Mouse (Mus musculus): Measurements from ENCODE around the gene Elmo1.

DNA sequence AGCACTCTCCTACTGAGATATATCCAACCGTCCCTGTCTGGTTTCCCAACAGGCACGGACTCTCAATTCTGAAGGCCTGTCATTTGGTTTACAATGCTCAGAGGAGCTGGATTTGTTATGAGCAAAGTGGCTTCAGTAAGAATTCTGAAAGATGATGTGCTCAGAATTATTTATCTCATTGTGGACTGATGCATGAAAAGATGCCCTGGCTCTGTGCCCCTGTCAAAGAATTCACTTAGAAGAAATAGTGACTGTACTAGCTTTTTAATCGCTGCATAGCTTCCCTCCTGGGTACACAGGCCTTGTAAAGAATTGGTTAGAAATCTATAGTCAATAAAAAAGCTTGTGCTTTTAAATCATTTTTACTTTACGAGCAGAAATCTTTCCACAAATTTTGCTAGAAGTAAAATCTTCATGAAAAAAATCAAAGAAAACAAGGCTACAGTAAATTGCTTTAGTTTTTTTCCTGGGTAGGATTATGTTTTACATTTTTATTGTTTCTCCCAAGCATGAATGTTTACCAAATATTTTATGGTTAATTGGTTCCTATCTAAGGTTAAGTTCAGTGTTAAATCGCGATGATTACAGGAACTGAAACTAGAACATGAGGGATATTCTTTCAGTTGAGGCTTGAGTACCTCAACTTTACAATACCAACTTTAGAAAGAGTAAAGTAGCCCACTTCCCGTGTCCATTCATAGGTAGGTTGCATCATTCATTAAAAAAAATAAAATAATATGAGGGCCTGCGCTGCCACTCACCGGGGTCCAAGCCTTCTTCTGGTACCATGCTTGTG lies 320.1 kb downstream of the Elmo1 start:
- TF ChIP-seq CTCF (IDR thresholded peaks at IDR 0.05; ENCODE audit: low read depth, low read length) (no peak), POLR2A (IDR thresholded peaks at IDR 0.05; ENCODE audit: insufficient read depth, low read length) (no peak), EP300 (IDR thresholded peaks at IDR 0.05; ENCODE audit: insufficient read depth, low read depth, low read length) (no peak)

All from ES-Bruce4 (cell line).